8 mouse cellular contexts compared by ENCODE assay signal in the genomic region with DNA sequence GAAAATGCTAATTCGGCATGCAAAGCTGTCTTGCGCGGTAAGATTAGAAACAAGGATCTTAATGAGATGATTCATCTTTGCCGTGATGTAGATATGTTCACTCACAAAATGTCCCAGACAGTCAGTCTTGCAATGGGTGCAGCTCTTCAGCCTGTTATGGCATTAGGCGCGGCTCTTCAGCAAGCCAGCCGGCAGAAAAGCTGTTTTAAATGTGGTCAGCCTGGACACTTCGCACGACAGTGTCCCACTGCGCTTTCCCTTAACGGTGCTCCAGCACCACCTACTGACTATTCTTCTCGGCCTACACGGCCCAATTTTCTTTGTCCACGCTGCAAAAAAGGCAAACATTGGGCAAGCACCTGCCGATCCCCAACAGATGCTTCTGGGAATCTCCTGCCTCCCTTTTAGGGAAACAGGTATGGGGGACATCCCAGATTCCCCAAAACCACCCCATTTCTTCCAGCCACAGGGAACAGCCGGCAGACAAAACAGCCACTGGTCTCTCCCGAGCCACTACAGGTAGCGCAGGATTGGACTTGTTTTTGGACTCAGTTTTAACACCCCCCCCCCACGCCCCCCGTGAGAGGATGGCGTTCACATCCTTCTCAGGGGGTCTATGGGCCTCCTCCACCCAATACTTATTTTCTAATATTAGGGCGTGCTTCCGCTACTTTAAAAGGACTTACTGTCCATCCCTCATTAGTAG. TPM values are rescaled to one million over a fixed set of nuclear protein-coding genes. Genes with fewer than 3 reads are reported as not detected.
DNase-seq lines count a peak whose midpoint lies in the region; ATAC-seq and TF ChIP-seq lines count a peak whose summit lies in the region.

No protein-coding gene starts in this region.

- ATAC-seq in intestine, postnatal 0 days: peak; percentile 55
- ATAC-seq in limb, embryonic 13.5 days (ENCODE audit: low FRiP score, low read depth): peak; percentile 29; the same call in 1 of the 2 replicates
- peak; percentile 88 for ATAC-seq in midbrain, embryonic 15.5 days (replicated peaks)
- no peak for ATAC-seq in CD4-positive, CD25-positive, alpha-beta regulatory T cell, adult 4 months

- peak overlapping the region; percentile 62; the same call in 1 of the 2 replicates for H3K4me3 ChIP-seq in intestine, postnatal 0 days (ENCODE audit: low read depth, low read length)
- peak overlapping the region; percentile 58 for H3K4me3 ChIP-seq in limb, embryonic 13.5 days
- peak overlapping the region; percentile 44 for H3K4me3 ChIP-seq in midbrain, embryonic 15.5 days

- no peaks in the 10 kb centered on the region for H3K36me3 ChIP-seq in intestine, postnatal 0 days (ENCODE audit: control insufficient read depth, insufficient read depth)
- H3K36me3 ChIP-seq in limb, embryonic 13.5 days: no peaks in the 10 kb centered on the region
- H3K36me3 ChIP-seq in midbrain, embryonic 15.5 days (replicated peaks): no peaks in the 10 kb centered on the region

- no peaks in the 10 kb centered on the region for H3K27me3 ChIP-seq in intestine, postnatal 0 days (replicated peaks; ENCODE audit: control insufficient read depth, insufficient read depth, low read length)
- peaks cover 17% of the 10 kb centered on the region for H3K27me3 ChIP-seq in limb, embryonic 13.5 days
- peaks cover 16% of the 10 kb centered on the region for H3K27me3 ChIP-seq in midbrain, embryonic 15.5 days (replicated peaks)

- peak; percentile 34 for DNase-seq in adrenal gland, adult 8-10 months
- DNase-seq in cerebellum, adult 8-10 months: peak; percentile 45
- DNase-seq in gastrocnemius, postnatal 10 days: peak; percentile 19
- peak; percentile 21 for DNase-seq in urinary bladder, adult 2 months (ENCODE audit: low spot score)

- H3K9ac ChIP-seq in intestine, postnatal 0 days (ENCODE audit: low read depth, low read length): no peak overlapping the region
- peak overlapping the region; percentile 54 for H3K9ac ChIP-seq in limb, embryonic 13.5 days
- H3K9ac ChIP-seq in midbrain, embryonic 15.5 days: peak overlapping the region; percentile 31

- no peak overlapping the region for H3K27ac ChIP-seq in intestine, postnatal 0 days (ENCODE audit: low read depth, low read length)
- no peak overlapping the region for H3K27ac ChIP-seq in limb, embryonic 13.5 days
- peak overlapping the region; percentile 76 for H3K27ac ChIP-seq in midbrain, embryonic 15.5 days

- H3K4me1 ChIP-seq in intestine, postnatal 0 days (replicated peaks; ENCODE audit: control insufficient read depth, insufficient read depth, low read length): no peaks in the 10 kb centered on the region
- H3K4me1 ChIP-seq in limb, embryonic 13.5 days: peaks cover 15% of the 10 kb centered on the region
- H3K4me1 ChIP-seq in midbrain, embryonic 15.5 days: peaks cover 18% of the 10 kb centered on the region

- peak overlapping the region; percentile 96 for H3K4me2 ChIP-seq in intestine, postnatal 0 days (replicated peaks; ENCODE audit: low read depth)
- H3K4me2 ChIP-seq in limb, embryonic 13.5 days (replicated peaks): peak overlapping the region; percentile 75
- peak overlapping the region; percentile 70 for H3K4me2 ChIP-seq in midbrain, embryonic 15.5 days

- WGBS in intestine, postnatal 0 days: 21% methylated on average over 23 of the region's 23 CpGs
- WGBS in limb, embryonic 13.5 days: 12% methylated on average over 23 of the region's 23 CpGs
- WGBS in midbrain, embryonic 15.5 days: 22% methylated on average over 23 of the region's 23 CpGs

- H3K9me3 ChIP-seq in intestine, postnatal 0 days (ENCODE audit: control insufficient read depth): no peaks in the 10 kb centered on the region
- no peaks in the 10 kb centered on the region for H3K9me3 ChIP-seq in limb, embryonic 13.5 days
- no peaks in the 10 kb centered on the region for H3K9me3 ChIP-seq in midbrain, embryonic 15.5 days

- peak; percentile 69 for TF ChIP-seq CTCF in intestine, postnatal 0 days (IDR thresholded peaks at IDR 0.05; ENCODE audit: low read depth)

RNA-seq across cellular contexts. Expression of a gene that starts 11.1 kb away (rescaled TPM):
- total RNA-seq in adrenal gland, adult 8-10 months (2022): not detected
- not detected for total RNA-seq in gastrocnemius, postnatal 10 days (2021)
- polyA plus RNA-seq in intestine, postnatal 0 days (2015; fragmentation: Nextera tagmentation; extraction: Ambion mirVana): not detected in 2 replicates
- polyA plus RNA-seq in limb, embryonic 13.5 days (2015; fragmentation: Nextera tagmentation; extraction: Ambion mirVana): not detected in 2 replicates
- not detected in 2 replicates for polyA plus RNA-seq in midbrain, embryonic 15.5 days (2015; fragmentation: Nextera tagmentation; extraction: Ambion mirVana)
- polyA plus RNA-seq in urinary bladder, adult 2 months (2012; rRNA removed): not detected in 2 replicates
- not detected for polyA plus RNA-seq in CD4-positive, CD25-positive, alpha-beta regulatory T cell, adult 4 months (2017; shearing (Covaris generic))

RNA-seq across cellular contexts. Expression of a gene that starts 11.6 kb away (rescaled TPM):
- total RNA-seq in adrenal gland, adult 8-10 months (2022): not detected
- not detected for total RNA-seq in gastrocnemius, postnatal 10 days (2021)
- polyA plus RNA-seq in intestine, postnatal 0 days (2015; fragmentation: Nextera tagmentation; extraction: Ambion mirVana): not detected in 2 replicates
- polyA plus RNA-seq in limb, embryonic 13.5 days (2015; fragmentation: Nextera tagmentation; extraction: Ambion mirVana): not detected in 2 replicates
- not detected in 2 replicates for polyA plus RNA-seq in midbrain, embryonic 15.5 days (2015; fragmentation: Nextera tagmentation; extraction: Ambion mirVana)
- not detected in 2 replicates for polyA plus RNA-seq in urinary bladder, adult 2 months (2012; rRNA removed)
- not detected for polyA plus RNA-seq in CD4-positive, CD25-positive, alpha-beta regulatory T cell, adult 4 months (2017; shearing (Covaris generic))

RNA-seq across cellular contexts. Expression of a gene that starts 18.1 kb away (rescaled TPM):
- not detected for total RNA-seq in adrenal gland, adult 8-10 months (2022)
- total RNA-seq in gastrocnemius, postnatal 10 days (2021): not detected
- not detected in 2 replicates for polyA plus RNA-seq in intestine, postnatal 0 days (2015; fragmentation: Nextera tagmentation; extraction: Ambion mirVana)
- not detected in 2 replicates for polyA plus RNA-seq in limb, embryonic 13.5 days (2015; fragmentation: Nextera tagmentation; extraction: Ambion mirVana)
- not detected in 2 replicates for polyA plus RNA-seq in midbrain, embryonic 15.5 days (2015; fragmentation: Nextera tagmentation; extraction: Ambion mirVana)
- not detected in 2 replicates for polyA plus RNA-seq in urinary bladder, adult 2 months (2012; rRNA removed)
- not detected for polyA plus RNA-seq in CD4-positive, CD25-positive, alpha-beta regulatory T cell, adult 4 months (2017; shearing (Covaris generic))

RNA-seq across cellular contexts. Expression of a gene that starts 27.1 kb away (rescaled TPM):
- total RNA-seq in adrenal gland, adult 8-10 months (2022): not detected
- total RNA-seq in gastrocnemius, postnatal 10 days (2021): not detected
- polyA plus RNA-seq in intestine, postnatal 0 days (2015; fragmentation: Nextera tagmentation; extraction: Ambion mirVana): not detected in 2 replicates
- not detected in 2 replicates for polyA plus RNA-seq in limb, embryonic 13.5 days (2015; fragmentation: Nextera tagmentation; extraction: Ambion mirVana)
- not detected in 2 replicates for polyA plus RNA-seq in midbrain, embryonic 15.5 days (2015; fragmentation: Nextera tagmentation; extraction: Ambion mirVana)
- polyA plus RNA-seq in urinary bladder, adult 2 months (2012; rRNA removed): not detected in 2 replicates
- polyA plus RNA-seq in CD4-positive, CD25-positive, alpha-beta regulatory T cell, adult 4 months (2017; shearing (Covaris generic)): not detected

RNA-seq across cellular contexts. Expression of a gene that starts 44.4 kb away (rescaled TPM):
- not detected for total RNA-seq in adrenal gland, adult 8-10 months (2022)
- total RNA-seq in gastrocnemius, postnatal 10 days (2021): not detected
- not detected in 2 replicates for polyA plus RNA-seq in intestine, postnatal 0 days (2015; fragmentation: Nextera tagmentation; extraction: Ambion mirVana)
- not detected in 2 replicates for polyA plus RNA-seq in limb, embryonic 13.5 days (2015; fragmentation: Nextera tagmentation; extraction: Ambion mirVana)
- not detected in 2 replicates for polyA plus RNA-seq in midbrain, embryonic 15.5 days (2015; fragmentation: Nextera tagmentation; extraction: Ambion mirVana)
- not detected in 2 replicates for polyA plus RNA-seq in urinary bladder, adult 2 months (2012; rRNA removed)
- not detected for polyA plus RNA-seq in CD4-positive, CD25-positive, alpha-beta regulatory T cell, adult 4 months (2017; shearing (Covaris generic))
